Mouse (Mus musculus): ENCODE data around the gene Megf11.

The Megf11 gene

GRCm38 (mm10) chr9:64604217-64604711 is 218.8 kb downstream of the Megf11 start:
- no peak for DNase-seq (ENCODE audit: low read depth, low spot score)

DNA sequence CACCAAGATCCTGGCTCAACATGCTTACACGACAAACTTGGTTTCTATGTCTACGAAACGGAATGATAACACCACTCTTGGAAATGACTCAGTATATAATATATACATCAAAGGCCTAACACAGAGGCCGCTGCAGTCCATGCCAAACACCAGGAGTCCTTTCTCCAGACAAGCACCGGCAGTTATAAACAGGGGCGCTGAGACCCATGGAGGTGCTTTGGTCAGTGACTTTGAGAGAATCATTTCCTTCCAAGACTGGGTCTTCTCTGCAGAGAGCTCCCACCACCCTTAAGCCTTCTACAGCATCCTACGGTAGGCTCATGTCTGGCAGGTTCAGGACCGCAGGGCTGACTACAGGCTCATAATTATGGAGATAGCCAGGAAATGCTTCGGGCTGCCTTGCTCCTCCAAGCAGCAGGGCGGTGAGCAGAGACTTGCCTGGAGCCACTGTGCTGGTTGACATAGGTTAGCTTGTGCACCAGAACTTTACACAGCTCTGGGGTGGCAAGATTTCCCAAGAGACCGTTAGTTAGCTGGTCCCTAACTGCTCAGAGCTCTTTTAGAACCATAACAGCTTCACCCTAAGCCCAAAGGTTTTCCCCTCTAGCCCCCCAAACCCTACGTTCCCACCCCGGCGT is 219.8 kb downstream of the Megf11 start:
- no peak for DNase-seq (ENCODE audit: low read depth, low spot score)

DNA sequence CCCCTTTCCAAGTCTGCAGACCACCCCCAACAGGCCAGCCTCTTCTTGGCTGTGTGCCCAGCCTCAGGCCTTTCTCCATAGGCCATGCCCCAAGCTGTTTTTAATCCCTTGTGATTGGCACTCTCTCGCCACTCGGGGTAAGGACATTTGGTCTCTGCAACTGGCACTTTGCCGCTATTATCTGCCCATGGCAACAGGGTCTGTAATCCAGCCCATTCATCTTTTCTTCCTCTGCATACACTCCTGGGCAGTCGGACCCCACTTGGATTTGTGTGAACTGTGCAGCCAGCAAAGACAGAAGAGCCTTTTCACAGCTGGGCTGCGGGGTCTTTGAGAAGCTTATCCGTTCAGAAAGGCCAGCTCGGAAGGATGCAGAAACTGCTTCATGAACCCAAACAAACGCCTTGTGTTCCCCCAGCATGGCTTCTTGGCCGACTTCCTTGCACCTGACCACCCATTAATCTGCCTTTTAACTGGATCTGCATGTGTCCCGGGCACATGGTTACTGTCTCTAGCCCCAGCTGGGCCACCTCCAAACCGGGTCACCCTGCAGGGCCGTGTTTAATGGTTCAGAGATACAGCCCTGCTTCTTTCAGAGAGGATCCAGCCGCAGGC is 220.4 kb downstream of the Megf11 start:
- DNase-seq (ENCODE audit: low read depth, low spot score), result no peak

DNA sequence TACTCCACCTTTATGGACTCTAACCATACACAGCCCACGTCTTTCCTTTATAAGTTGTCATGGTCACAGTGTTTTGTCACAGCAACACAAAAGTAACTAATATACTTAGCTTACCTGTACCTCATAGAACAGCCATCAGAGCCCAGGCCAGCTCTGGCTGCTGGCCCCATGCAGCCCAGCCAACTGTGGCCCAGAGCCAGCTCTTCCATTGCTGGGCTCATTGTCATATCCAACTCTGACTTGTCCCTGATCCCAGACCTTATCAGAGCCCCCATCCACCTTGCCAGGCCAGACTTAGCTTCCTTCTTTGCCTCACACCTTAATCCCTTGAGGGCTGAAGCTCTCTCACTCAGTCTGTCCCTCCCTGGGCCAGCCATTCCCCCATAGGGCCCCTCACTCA is 221.6 kb downstream of the Megf11 start:
- DNase-seq (ENCODE audit: low read depth, low spot score), result no peak

DNA sequence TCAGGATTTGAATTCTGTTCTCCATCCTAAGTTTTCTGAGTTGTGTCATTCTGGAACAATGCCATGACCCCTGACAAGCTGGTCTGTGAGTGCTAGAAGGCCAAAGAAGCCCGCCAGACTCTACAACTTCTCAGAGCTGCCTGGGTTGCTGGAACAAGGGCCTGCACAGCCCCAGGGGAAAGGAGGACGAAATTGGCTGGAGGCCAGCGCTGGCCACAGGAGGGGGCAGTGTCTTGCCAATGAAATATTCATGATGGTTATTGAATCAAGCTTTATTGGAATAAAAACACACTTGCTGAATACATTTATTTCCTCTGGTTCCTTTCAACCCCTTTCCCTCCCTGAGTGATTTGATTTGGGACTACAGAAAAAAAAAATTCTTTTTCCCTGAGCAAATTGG is 224.1 kb downstream of the Megf11 start:
- DNase-seq (ENCODE audit: low read depth, low spot score), result no peak

DNA sequence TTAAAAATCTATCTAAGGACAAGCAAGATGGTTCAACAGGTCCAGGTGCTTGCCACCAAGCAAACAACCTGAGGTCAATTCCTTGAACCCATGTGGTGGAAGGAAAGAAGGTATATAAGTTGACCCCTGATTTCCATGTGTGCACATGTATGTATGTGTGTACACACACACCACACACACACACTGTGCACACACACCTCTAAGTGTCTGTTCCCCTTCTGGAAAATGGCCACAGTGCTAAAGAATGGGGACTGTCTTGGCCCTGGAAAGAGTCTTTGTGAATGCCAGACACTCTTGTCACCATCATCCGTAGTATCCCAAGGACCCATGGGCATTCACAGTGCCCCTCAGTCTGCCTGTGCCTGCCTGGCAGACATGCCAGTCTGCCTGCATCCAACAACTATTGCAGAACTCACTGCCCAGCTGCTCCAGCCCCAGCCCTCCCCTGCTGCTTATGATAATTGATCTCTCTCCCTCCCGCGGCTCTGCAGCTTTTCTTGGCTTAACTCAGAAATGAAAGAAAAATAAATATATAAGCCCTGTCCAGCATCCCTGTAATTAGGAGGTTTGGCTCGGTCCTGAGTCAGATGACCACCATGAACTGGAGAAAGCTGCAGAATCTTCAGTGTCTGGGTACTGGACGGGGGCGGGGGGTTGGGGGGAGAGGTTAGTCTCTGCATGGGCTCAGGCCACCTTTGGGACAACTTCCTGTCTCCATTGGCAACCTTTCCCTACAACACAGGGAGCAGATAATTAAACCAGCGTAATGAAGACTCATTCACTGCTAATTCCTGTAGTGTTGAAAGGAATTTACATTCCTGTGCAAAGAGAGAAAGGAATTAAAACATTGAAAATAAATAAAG is 226.9 kb downstream of the Megf11 start:
- DNase-seq (ENCODE audit: low read depth, low spot score), result no peak

DNA sequence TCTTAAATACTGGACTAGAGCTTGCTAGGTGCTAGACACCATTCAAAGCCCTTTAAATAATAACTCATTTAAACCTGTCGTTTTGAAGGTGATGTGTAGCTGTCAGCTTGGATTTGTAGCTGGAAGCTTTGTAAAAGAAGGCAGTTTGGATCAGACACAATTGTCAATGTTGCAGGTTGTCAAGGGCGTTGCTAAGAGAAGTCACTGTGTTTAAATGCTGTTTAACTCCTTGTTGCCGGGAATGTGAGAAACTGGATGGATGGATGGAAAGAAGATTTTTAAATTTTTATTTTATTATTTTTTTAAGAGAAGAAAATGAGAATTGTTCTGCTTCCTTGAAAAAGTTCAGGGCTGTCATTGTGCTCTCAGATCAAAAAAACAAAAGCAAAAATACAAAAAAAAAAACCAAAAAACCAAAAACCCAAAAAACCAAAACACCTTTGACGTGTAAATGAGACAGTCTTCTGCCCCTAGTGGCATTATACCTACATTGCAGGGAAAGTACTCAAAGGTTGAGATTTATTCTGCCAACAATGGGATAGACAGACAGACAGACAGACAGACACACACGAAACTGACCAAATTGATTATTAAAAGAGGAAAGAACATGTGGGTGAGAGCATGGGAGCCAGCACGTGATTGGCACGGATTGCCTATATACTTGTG is 227.7 kb downstream of the Megf11 start:
- DNase-seq (ENCODE audit: low read depth, low spot score), result peak; percentile 18

- DNase-seq (ENCODE audit: low read depth, low spot score), result no peak
Observed at GRCm38 (mm10) chr9:64617413-64617812, 232.0 kb downstream of the Megf11 start.

DNA sequence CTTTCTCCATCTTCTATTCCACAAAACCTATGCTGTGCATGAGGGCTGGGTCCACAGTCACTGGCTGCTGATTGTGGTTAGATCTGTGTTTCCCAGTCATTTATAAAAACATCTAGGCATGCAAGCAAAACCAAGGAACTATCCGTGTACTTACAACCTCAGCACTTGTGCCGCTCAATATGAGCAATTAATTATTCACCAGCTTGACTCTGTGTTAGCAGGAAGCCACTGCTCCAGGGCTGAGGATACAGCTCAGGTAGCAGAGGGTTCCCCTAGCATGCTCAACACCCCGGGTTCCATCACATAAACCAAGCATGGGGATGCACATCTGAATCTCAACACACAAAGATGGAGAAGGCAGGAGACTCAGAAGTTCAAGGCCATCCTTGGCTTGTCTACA is 233.0 kb downstream of the Megf11 start:
- DNase-seq (ENCODE audit: low read depth, low spot score), result no peak

GRCm38 (mm10) chr9:64619440-64619839 is 234.0 kb downstream of the Megf11 start:
- DNase-seq (ENCODE audit: low read depth, low spot score), result no peak

DNA sequence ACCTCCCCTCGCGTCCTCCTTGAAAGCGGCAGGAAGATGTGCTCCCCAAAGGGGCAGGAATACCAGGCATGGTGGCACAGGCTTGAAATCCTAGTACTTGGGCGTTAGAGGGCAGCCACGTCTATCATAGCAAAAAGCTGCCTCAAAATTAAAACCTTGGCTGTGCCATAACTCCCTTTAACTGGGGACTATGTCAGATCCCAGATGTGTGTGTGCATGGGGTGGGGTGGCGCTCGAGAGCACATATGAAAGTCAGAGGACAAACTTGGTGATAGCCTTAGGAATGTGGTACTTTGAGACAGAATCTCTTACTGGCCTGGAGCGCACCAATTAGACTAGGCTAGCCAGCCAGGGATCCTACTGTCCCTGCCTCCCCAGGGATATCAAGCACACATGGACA is 235.2 kb downstream of the Megf11 start:
- no peak for DNase-seq (ENCODE audit: low read depth, low spot score)

GRCm38 (mm10) chr9:64621499-64622296 is 236.3 kb downstream of the Megf11 start:
- DNase-seq (ENCODE audit: low read depth, low spot score), result no peak

- DNase-seq (ENCODE audit: low read depth, low spot score), result no peak
Observed at GRCm38 (mm10) chr9:64623361-64623760, 237.9 kb downstream of the Megf11 start.

DNA sequence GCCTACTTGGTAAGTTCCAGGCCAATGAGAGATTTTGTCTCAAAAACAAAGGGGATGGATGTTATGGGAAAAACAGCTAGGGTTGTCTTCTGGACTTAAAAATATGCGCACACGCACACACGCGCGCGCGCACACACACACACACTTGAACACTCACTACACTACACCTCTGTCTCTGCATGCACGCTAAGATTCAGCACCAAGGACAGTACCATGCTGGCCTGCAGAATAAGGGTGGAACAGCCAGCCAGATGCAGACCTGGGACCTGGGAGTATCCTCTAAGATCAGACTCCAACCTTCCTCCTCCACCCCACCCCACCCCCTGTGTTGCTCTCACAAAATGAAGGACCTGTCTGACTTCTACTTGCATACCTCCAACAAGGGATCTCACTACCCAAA is 239.1 kb downstream of the Megf11 start:
- DNase-seq (ENCODE audit: low read depth, low spot score), result peak; percentile 36

- DNase-seq (ENCODE audit: low read depth, low spot score), result no peak
Observed at GRCm38 (mm10) chr9:64629802-64630201, 244.4 kb downstream of the Megf11 start.

GRCm38 (mm10) chr9:64633169-64633568 is 247.7 kb downstream of the Megf11 start:
- no peak for DNase-seq (ENCODE audit: low read depth, low spot score)

DNA sequence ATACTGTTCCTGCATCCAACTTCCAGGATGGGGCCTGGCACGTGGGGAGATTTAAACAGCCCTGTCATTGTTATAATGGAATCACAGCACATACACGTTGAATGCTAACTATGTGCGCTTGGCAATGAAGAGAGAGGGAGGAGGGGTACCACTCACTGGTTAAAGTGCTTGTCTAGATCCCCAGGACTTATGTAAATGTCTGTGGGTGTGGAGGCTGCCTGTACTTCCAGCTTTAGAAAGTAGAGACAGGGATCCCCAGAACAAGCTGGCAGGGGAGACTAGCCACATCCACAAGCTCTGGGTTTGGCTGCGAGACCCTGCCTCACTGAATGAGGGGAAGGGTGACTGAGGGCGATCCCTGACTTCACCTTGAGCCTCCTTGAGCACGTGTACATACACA is 250.7 kb downstream of the Megf11 start:
- DNase-seq (ENCODE audit: low read depth, low spot score), result no peak

GRCm38 (mm10) chr9:64636961-64637360 is 251.5 kb downstream of the Megf11 start:
- DNase-seq (ENCODE audit: low read depth, low spot score), result no peak

DNA sequence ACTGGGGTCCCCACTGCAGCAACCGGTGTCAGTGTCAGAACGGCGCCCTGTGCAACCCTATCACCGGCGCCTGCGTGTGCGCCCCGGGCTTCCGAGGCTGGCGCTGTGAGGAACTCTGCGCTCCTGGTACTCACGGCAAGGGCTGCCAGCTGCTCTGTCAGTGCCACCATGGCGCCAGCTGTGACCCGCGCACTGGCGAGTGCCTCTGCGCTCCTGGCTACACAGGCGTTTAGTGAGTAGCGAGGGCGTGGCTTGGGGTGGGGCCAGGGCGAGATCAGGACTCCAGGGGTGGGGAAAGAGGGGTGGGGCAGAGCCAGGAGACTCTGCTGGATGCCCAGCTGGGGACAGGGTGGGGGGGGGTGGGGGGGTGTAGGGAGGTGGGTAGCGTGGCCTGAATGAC is 252.8 kb downstream of the Megf11 start:
- DNase-seq (ENCODE audit: low read depth, low spot score), result no peak

GRCm38 (mm10) chr9:64639664-64640063 is 254.2 kb downstream of the Megf11 start:
- DNase-seq (ENCODE audit: low read depth, low spot score), result peak; percentile 39

- no peak for DNase-seq (ENCODE audit: low read depth, low spot score)
Observed at GRCm38 (mm10) chr9:64644129-64644528, 258.7 kb downstream of the Megf11 start.
